Mouse (Mus musculus): ENCODE results near the gene Slc25a40.

DNA sequence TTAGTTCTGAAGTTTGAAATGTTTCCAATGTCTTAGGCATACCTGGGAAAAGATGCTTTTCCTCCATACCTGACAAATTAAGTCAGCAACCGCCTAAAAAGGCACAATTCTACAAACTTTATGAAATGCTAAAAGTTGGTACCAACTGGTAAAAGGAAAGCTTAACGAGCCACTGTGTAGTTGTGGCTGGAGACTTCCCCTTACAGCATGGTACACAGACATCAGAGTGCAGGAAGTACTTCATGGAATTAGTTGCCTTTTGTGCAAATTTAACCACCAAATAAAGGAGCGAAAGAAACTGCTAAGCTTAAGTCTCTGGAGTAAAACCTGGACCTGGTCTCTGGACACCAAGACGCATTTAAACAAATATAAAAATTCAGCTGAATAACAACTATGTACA is 69.1 kb downstream of the Slc25a40 start:
- no peak for TF ChIP-seq GATA1 (IDR thresholded peaks at IDR 0.05; ENCODE audit: borderline replicate concordance, low read length)
- TF ChIP-seq FLI1 (IDR thresholded peaks at IDR 0.05; ENCODE audit: low read length), result no peak
